Mouse (Mus musculus): ENCODE data around the gene Jarid2. TPM values are rescaled to one million over a fixed set of nuclear protein-coding genes. Genes with fewer than 3 reads are reported as not detected.

The Jarid2 gene
- polyA plus RNA-seq, 1 experiment from 2014 or later: 64.4 TPM

- no peak overlapping the region for H3K27ac ChIP-seq
Measured at GRCm38 (mm10) chr13:44891813-44892730, 162.8 kb downstream of the Jarid2 start.

GRCm38 (mm10) chr13:44896211-44896610 is 166.9 kb downstream of the Jarid2 start:
- Histone ChIP-seq H3K4me1 (replicated peaks) (no peaks in the 10 kb centered on the region), H3K27ac (no peak overlapping the region), H3K36me3 (peaks cover 55% of the 10 kb centered on the region), H3K4me3 (no peak overlapping the region), H3K27me3 (ENCODE audit: insufficient read depth, poor library complexity, severe bottlenecking) (no peaks in the 10 kb centered on the region), H3K9me3 (no peaks in the 10 kb centered on the region)
- no peak for DNase-seq (ENCODE audit: low spot score)
- 95% methylated on average over 12 of the region's 12 CpGs for WGBS

More at GRCm38 (mm10) chr13:44891813-44892730, 162.8 kb downstream of the Jarid2 start:
- H3K27me3 ChIP-seq (ENCODE audit: insufficient read depth, poor library complexity, severe bottlenecking): no peaks in the 10 kb centered on the region
- no peaks in the 10 kb centered on the region for H3K4me1 ChIP-seq (replicated peaks)
- H3K36me3 ChIP-seq: peaks cover 28% of the 10 kb centered on the region
- 82% methylated on average over 5 of the region's 5 CpGs for WGBS
- no peaks in the 10 kb centered on the region for H3K9me3 ChIP-seq
- DNase-seq (ENCODE audit: low spot score): no peak
- no peak overlapping the region for H3K4me3 ChIP-seq

- Histone ChIP-seq H3K36me3 (peaks cover 87% of the 10 kb centered on the region), H3K27me3 (ENCODE audit: insufficient read depth, poor library complexity, severe bottlenecking) (no peaks in the 10 kb centered on the region), H3K9me3 (no peaks in the 10 kb centered on the region), H3K4me1 (replicated peaks) (no peaks in the 10 kb centered on the region; the same call in 1 of the 2 replicates), H3K27ac (no peak overlapping the region), H3K4me3 (no peak overlapping the region)
- WGBS: 94% methylated on average over 6 of the region's 6 CpGs
- DNase-seq (ENCODE audit: low spot score): no peak
Measured at GRCm38 (mm10) chr13:44902299-44902698, 173.0 kb downstream of the Jarid2 start.

- no peak overlapping the region for H3K4me3 ChIP-seq
- no peaks in the 10 kb centered on the region for H3K9me3 ChIP-seq
- peaks cover 87% of the 10 kb centered on the region for H3K36me3 ChIP-seq
- peaks cover 6% of the 10 kb centered on the region; the same call in 1 of the 2 replicates for H3K4me1 ChIP-seq (replicated peaks)
- no peak for DNase-seq (ENCODE audit: low spot score)
- H3K27ac ChIP-seq: no peak overlapping the region
- no peaks in the 10 kb centered on the region for H3K27me3 ChIP-seq (ENCODE audit: insufficient read depth, poor library complexity, severe bottlenecking)
Measured at GRCm38 (mm10) chr13:44903416-44903815, 174.1 kb downstream of the Jarid2 start.

- DNase-seq (ENCODE audit: low spot score): no peak
- Histone ChIP-seq H3K27me3 (ENCODE audit: insufficient read depth, poor library complexity, severe bottlenecking) (no peaks in the 10 kb centered on the region), H3K4me3 (no peak overlapping the region), H3K27ac (no peak overlapping the region), H3K36me3 (peaks cover 87% of the 10 kb centered on the region), H3K9me3 (no peaks in the 10 kb centered on the region), H3K4me1 (replicated peaks) (peaks cover 6% of the 10 kb centered on the region; the same call in 1 of the 2 replicates)
- 85% methylated on average over 1 of the region's 1 CpGs for WGBS
Measured at GRCm38 (mm10) chr13:44904271-44904670, 175.0 kb downstream of the Jarid2 start.

- Histone ChIP-seq H3K27me3 (ENCODE audit: insufficient read depth, poor library complexity, severe bottlenecking) (no peaks in the 10 kb centered on the region), H3K27ac (no peak overlapping the region), H3K4me3 (no peak overlapping the region), H3K4me1 (replicated peaks) (peaks cover 6% of the 10 kb centered on the region; the same call in 1 of the 2 replicates), H3K9me3 (no peaks in the 10 kb centered on the region), H3K36me3 (peaks cover 92% of the 10 kb centered on the region)
- no peak for DNase-seq (ENCODE audit: low spot score)
- 90% methylated on average over 11 of the region's 11 CpGs for WGBS
Measured at GRCm38 (mm10) chr13:44906141-44906540, 176.9 kb downstream of the Jarid2 start.

- no peaks in the 10 kb centered on the region for H3K9me3 ChIP-seq
- no peak overlapping the region for H3K27ac ChIP-seq
- DNase-seq (ENCODE audit: low spot score): no peak
- no peaks in the 10 kb centered on the region for H3K27me3 ChIP-seq (ENCODE audit: insufficient read depth, poor library complexity, severe bottlenecking)
- H3K36me3 ChIP-seq: peaks cover 93% of the 10 kb centered on the region
- H3K4me1 ChIP-seq (replicated peaks): peaks cover 6% of the 10 kb centered on the region; the same call in 1 of the 2 replicates
- H3K4me3 ChIP-seq: no peak overlapping the region
- 59% methylated on average over 6 of the region's 6 CpGs for WGBS
Measured at GRCm38 (mm10) chr13:44907702-44908101, 178.4 kb downstream of the Jarid2 start.

GRCm38 (mm10) chr13:44908790-44909189 is 179.5 kb downstream of the Jarid2 start:
- H3K36me3 ChIP-seq: peaks cover 95% of the 10 kb centered on the region
- H3K4me3 ChIP-seq: no peak overlapping the region
- no peak for DNase-seq (ENCODE audit: low spot score)
- no peaks in the 10 kb centered on the region for H3K9me3 ChIP-seq
- no peaks in the 10 kb centered on the region for H3K27me3 ChIP-seq (ENCODE audit: insufficient read depth, poor library complexity, severe bottlenecking)
- 13% methylated on average over 1 of the region's 1 CpGs for WGBS
- H3K4me1 ChIP-seq (replicated peaks): peaks cover 6% of the 10 kb centered on the region; the same call in 1 of the 2 replicates
- no peak overlapping the region for H3K27ac ChIP-seq

- Histone ChIP-seq H3K4me1 (replicated peaks) (0 out of 2 replicates have a peak, but pooled peaks cover 3% of the 10 kb centered on the region), H3K27ac (no peak overlapping the region), H3K4me3 (no peak overlapping the region), H3K9me3 (no peaks in the 10 kb centered on the region), H3K27me3 (ENCODE audit: insufficient read depth, poor library complexity, severe bottlenecking) (no peaks in the 10 kb centered on the region), H3K36me3 (peaks cover 100% of the 10 kb centered on the region)
- DNase-seq (ENCODE audit: low spot score): no peak
- 89% methylated on average over 2 of the region's 2 CpGs for WGBS
Measured at GRCm38 (mm10) chr13:44912851-44913250, 183.6 kb downstream of the Jarid2 start.

- 74% methylated on average over 7 of the region's 7 CpGs for WGBS
- DNase-seq (ENCODE audit: low spot score): peak; percentile 16
- Histone ChIP-seq H3K4me3 (no peak overlapping the region), H3K27me3 (ENCODE audit: insufficient read depth, poor library complexity, severe bottlenecking) (no peaks in the 10 kb centered on the region), H3K27ac (no peak overlapping the region), H3K4me1 (replicated peaks) (no peaks in the 10 kb centered on the region), H3K36me3 (peaks cover 100% of the 10 kb centered on the region), H3K9me3 (no peaks in the 10 kb centered on the region)
Measured at GRCm38 (mm10) chr13:44913560-44913959, 184.3 kb downstream of the Jarid2 start.

GRCm38 (mm10) chr13:44915382-44915781 is 186.1 kb downstream of the Jarid2 start:
- DNase-seq (ENCODE audit: low spot score): no peak
- peaks cover 100% of the 10 kb centered on the region for H3K36me3 ChIP-seq
- WGBS: 90% methylated on average over 5 of the region's 5 CpGs
- no peak overlapping the region for H3K27ac ChIP-seq
- H3K4me3 ChIP-seq: no peak overlapping the region
- H3K27me3 ChIP-seq (ENCODE audit: insufficient read depth, poor library complexity, severe bottlenecking): no peaks in the 10 kb centered on the region
- H3K9me3 ChIP-seq: no peaks in the 10 kb centered on the region
- H3K4me1 ChIP-seq (replicated peaks): no peaks in the 10 kb centered on the region

- peaks cover 100% of the 10 kb centered on the region for H3K36me3 ChIP-seq
- H3K27ac ChIP-seq: no peak overlapping the region
- no peaks in the 10 kb centered on the region for H3K9me3 ChIP-seq
- H3K4me1 ChIP-seq (replicated peaks): no peaks in the 10 kb centered on the region
- no peak overlapping the region for H3K4me3 ChIP-seq
- no peaks in the 10 kb centered on the region for H3K27me3 ChIP-seq (ENCODE audit: insufficient read depth, poor library complexity, severe bottlenecking)
- WGBS: 81% methylated on average over 4 of the region's 4 CpGs
- peak; percentile 10 for DNase-seq (ENCODE audit: low spot score)
Measured at GRCm38 (mm10) chr13:44915945-44916344, 186.7 kb downstream of the Jarid2 start.

GRCm38 (mm10) chr13:44917202-44917601 is 187.9 kb downstream of the Jarid2 start:
- H3K27ac ChIP-seq: no peak overlapping the region

More at GRCm38 (mm10) chr13:44917202-44917601, 187.9 kb downstream of the Jarid2 start:
- peaks cover 100% of the 10 kb centered on the region for H3K36me3 ChIP-seq
- DNase-seq (ENCODE audit: low spot score): no peak
- no peaks in the 10 kb centered on the region for H3K9me3 ChIP-seq
- no peak overlapping the region for H3K4me3 ChIP-seq
- 94% methylated on average over 4 of the region's 4 CpGs for WGBS
- H3K27me3 ChIP-seq (ENCODE audit: insufficient read depth, poor library complexity, severe bottlenecking): no peaks in the 10 kb centered on the region
- H3K4me1 ChIP-seq (replicated peaks): no peaks in the 10 kb centered on the region
